Mouse (Mus musculus) hindbrain, embryonic 14.5 days (tissue): Measurements from ENCODE around the gene Bcas3. TPM values are rescaled to one million over a fixed set of nuclear protein-coding genes. Genes with fewer than 3 reads are reported as not detected.

Experiments
- ATAC-seq: fragments of 200-750 bp; cut with Nextera tagmentation; 2 replicates; pipeline ENCODE4 v1.8.0; 2017; ENCODE audit warnings: moderate number of reproducible peaks, mild to moderate bottlenecking, moderate TSS enrichment, moderate library complexity; ENCODE audit not compliant: low FRiP score
- DNase-seq: peaks from one replicate; pipeline ENCODE4 v3.0.0-alpha.2; 2015; ENCODE audit warnings: low spot score
- H3K27ac ChIP-seq: fragments of 300-500 bp; sonication (generic); 2 replicates; pipeline ENCODE4 v1.5.1; 2014; ENCODE audit warnings: mild to moderate bottlenecking, moderate library complexity
- H3K27me3 ChIP-seq: fragments of 300-500 bp; sonication (generic); 2 replicates; pipeline ENCODE4 v1.6.1; 2014; ENCODE audit warnings: mild to moderate bottlenecking, low read length, mixed read lengths; ENCODE audit not compliant: control insufficient read depth, insufficient read depth
- H3K36me3 ChIP-seq: fragments of 300-500 bp; sonication (generic); replicated peaks from 2 replicates; pipeline ENCODE4 v1.6.1; 2014; ENCODE audit not compliant: control insufficient read depth, insufficient read depth
- H3K4me1 ChIP-seq: fragments of 300-500 bp; sonication (generic); replicated peaks from 2 replicates; pipeline ENCODE4 v1.6.1; 2014; ENCODE audit warnings: antibody characterized with exemption, low read length, mixed read lengths; ENCODE audit not compliant: control insufficient read depth, insufficient read depth
- H3K4me2 ChIP-seq: fragments of 300-500 bp; sonication (generic); replicated peaks from 2 replicates; pipeline ENCODE4 v1.6.1; 2014; ENCODE audit warnings: mild to moderate bottlenecking, moderate library complexity
- H3K4me3 ChIP-seq: fragments of 300-500 bp; sonication (generic); replicated peaks from 2 replicates; pipeline ENCODE4 v1.5.1; 2014; ENCODE audit warnings: mild to moderate bottlenecking, low read length
- H3K9ac ChIP-seq: fragments of 300-500 bp; sonication (generic); 2 replicates; pipeline ENCODE4 v1.6.1; 2014
- H3K9me3 ChIP-seq: fragments of 300-500 bp; sonication (generic); 2 replicates; pipeline ENCODE4 v1.6.1; 2016; ENCODE audit warnings: low read length; ENCODE audit not compliant: control insufficient read depth
- WGBS: fragments of 180-500 bp; shearing (Covaris S2); extraction: QIAGEN DNeasy Blood & Tissue Kit; methylation state at CpG from one replicate; pipeline ENCODE4 v1.1.7; 2014; 5-methylcytosine and 5-hydroxymethylcytosine counted together
- polyA plus RNA-seq: library from polyadenylated mRNA; unstranded; fragments of >200 nt; fragmentation: Nextera tagmentation; extraction: Ambion mirVana; gene quantifications from 2 replicates; pipeline ENCODE4 v1.2.1, GENCODE M21; 2014

The Bcas3 gene
- polyA plus RNA-seq, 1 experiment from 2014 or later = 29.2 TPM

GRCm38 (mm10) chr11:85453598-85454304 is 100.8 kb downstream of the Bcas3 start:
- H3K36me3 ChIP-seq = no peaks in the 10 kb centered on the region
- no peaks in the 10 kb centered on the region for H3K9me3 ChIP-seq
- 84% methylated on average over 8 of the region's 8 CpGs for WGBS
- no peak for DNase-seq
- H3K4me3 ChIP-seq = no peak overlapping the region
- no peaks in the 10 kb centered on the region for H3K4me1 ChIP-seq
- H3K9ac ChIP-seq = no peak overlapping the region
- no peaks in the 10 kb centered on the region for H3K27me3 ChIP-seq
- no peak overlapping the region for H3K27ac ChIP-seq
- no peak overlapping the region for H3K4me2 ChIP-seq
- no peak for ATAC-seq

DNA sequence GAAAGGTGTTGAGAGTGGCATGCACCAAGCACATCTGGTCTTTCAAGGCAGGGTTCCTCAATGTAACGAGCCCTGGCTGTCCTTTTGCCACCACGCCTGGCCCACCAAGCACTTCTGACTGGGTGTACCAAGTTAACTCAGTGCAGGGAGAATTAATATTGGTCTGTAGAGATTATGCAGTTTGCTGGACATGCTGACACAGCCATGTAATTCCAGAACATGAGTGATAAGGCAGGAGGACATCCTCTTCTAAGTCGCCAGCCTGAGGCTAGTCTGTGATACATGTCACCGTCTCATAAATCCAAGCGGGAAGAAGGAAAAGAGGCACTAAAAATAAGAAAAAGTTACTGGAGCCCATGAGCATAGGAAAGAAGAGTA is 101.3 kb downstream of the Bcas3 start:
- WGBS = 90% methylated on average over 5 of the region's 5 CpGs
- H3K27ac ChIP-seq = no peak overlapping the region

GRCm38 (mm10) chr11:85461536-85461935 is 108.6 kb downstream of the Bcas3 start:
- WGBS = 64% methylated on average over 7 of the region's 7 CpGs
- H3K27me3 ChIP-seq = no peaks in the 10 kb centered on the region; the same call in 1 of the 2 replicates
- DNase-seq (no peak), ATAC-seq (no peak)
- H3K9ac ChIP-seq = no peak overlapping the region
- H3K4me1 ChIP-seq = no peaks in the 10 kb centered on the region
- no peak overlapping the region for H3K4me3 ChIP-seq
- no peak overlapping the region for H3K27ac ChIP-seq
- H3K36me3 ChIP-seq = no peaks in the 10 kb centered on the region
- H3K9me3 ChIP-seq = no peaks in the 10 kb centered on the region
- H3K4me2 ChIP-seq = no peak overlapping the region

More for the DNA sequence above, 101.3 kb downstream of the Bcas3 start:
- Histone ChIP-seq H3K4me1 (no peaks in the 10 kb centered on the region), H3K36me3 (no peaks in the 10 kb centered on the region), H3K4me3 (no peak overlapping the region), H3K9ac (no peak overlapping the region), H3K4me2 (no peak overlapping the region), H3K9me3 (no peaks in the 10 kb centered on the region), H3K27me3 (no peaks in the 10 kb centered on the region)
- no peak for ATAC-seq
- DNase-seq = no peak

DNA sequence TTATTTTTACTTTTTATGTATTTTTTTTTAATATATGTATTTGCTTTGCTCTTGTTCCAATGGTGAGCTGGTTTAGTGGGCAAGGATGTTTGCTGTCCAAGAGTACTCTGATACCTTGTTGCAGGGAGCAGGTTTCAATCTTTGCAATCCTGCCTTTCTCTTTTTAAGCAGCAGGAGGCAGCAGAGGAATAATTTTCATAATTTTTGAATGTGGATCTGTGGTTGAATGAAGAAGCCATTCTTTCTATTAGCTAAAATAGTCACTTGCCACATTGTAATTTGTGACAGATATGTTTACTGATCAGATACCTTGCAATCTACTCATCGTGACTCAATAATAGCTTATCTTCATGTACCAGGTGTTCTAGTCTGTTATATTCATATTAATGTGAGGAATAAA is 116.6 kb downstream of the Bcas3 start:
- no peak overlapping the region for H3K4me3 ChIP-seq
- WGBS = 83% methylated on average over 1 of the region's 1 CpGs

DNA sequence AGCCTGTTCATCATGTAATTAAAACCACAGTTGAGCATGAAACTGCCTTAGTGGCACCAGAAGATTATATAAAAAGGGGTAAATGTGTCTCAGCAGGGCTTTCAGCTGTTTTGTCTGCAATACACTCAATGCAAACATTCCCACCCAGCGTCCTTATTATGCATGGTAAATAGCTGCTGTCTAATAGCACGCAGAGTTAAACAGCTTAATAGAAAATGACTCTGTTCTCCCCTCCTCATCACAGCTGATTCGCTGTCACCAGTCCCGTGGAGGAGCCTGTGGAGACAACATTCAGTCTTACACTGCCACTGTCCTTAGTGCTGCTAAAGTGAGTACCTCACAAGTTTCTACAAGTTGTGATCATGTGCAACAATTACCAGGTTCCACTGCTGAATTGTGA is 117.5 kb downstream of the Bcas3 start:
- Histone ChIP-seq H3K4me2 (no peak overlapping the region), H3K27ac (no peak overlapping the region), H3K36me3 (no peaks in the 10 kb centered on the region), H3K4me1 (no peaks in the 10 kb centered on the region; the same call in 1 of the 2 replicates), H3K9ac (no peak overlapping the region), H3K9me3 (no peaks in the 10 kb centered on the region), H3K27me3 (no peaks in the 10 kb centered on the region), H3K4me3 (no peak overlapping the region)
- 22% methylated on average over 4 of the region's 4 CpGs for WGBS
- DNase-seq (no peak), ATAC-seq (peak; percentile 48; the same call in 1 of the 2 replicates)

More for the DNA sequence above, 116.6 kb downstream of the Bcas3 start:
- Histone ChIP-seq H3K36me3 (no peaks in the 10 kb centered on the region), H3K4me1 (no peaks in the 10 kb centered on the region; the same call in 1 of the 2 replicates), H3K27me3 (no peaks in the 10 kb centered on the region; the same call in 1 of the 2 replicates), H3K27ac (no peak overlapping the region), H3K9ac (no peak overlapping the region), H3K9me3 (no peaks in the 10 kb centered on the region), H3K4me2 (no peak overlapping the region)
- ATAC-seq (no peak), DNase-seq (peak; percentile 83)

DNA sequence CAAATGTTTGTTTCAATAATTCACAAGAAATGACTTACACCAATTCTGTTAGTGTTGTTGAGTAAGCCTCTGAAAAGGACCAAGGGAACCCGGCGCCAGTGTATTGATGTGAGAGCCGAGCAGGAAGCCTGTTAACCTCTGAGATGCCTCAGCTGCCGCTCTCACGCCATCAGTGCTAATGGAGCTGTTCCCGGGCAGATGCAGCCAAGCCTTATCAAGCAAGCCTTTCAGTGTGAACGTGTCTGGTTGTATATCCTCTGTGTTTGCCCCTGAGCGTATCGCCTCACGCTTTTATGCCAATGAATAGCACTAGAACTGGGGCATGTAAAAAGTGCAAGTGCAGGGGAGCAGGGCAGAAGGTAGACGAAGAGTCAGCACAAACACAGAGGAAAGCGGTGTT is 121.4 kb downstream of the Bcas3 start:
- Histone ChIP-seq H3K9me3 (no peaks in the 10 kb centered on the region), H3K27me3 (no peaks in the 10 kb centered on the region), H3K4me1 (no peaks in the 10 kb centered on the region; the same call in 1 of the 2 replicates), H3K27ac (no peak overlapping the region), H3K9ac (no peak overlapping the region), H3K4me2 (no peak overlapping the region), H3K36me3 (no peaks in the 10 kb centered on the region), H3K4me3 (no peak overlapping the region)
- ATAC-seq (no peak), DNase-seq (peak; percentile 28)
- WGBS = 29% methylated on average over 12 of the region's 12 CpGs

GRCm38 (mm10) chr11:85482737-85483467 is 129.9 kb downstream of the Bcas3 start:
- Histone ChIP-seq H3K9ac (no peak overlapping the region), H3K27me3 (no peaks in the 10 kb centered on the region), H3K9me3 (no peaks in the 10 kb centered on the region), H3K36me3 (no peaks in the 10 kb centered on the region), H3K27ac (no peak overlapping the region), H3K4me1 (no peaks in the 10 kb centered on the region), H3K4me3 (no peak overlapping the region), H3K4me2 (no peak overlapping the region)
- ATAC-seq (no peak), DNase-seq (no peak)
- WGBS = 69% methylated on average over 6 of the region's 6 CpGs

GRCm38 (mm10) chr11:85485197-85485940 is 132.4 kb downstream of the Bcas3 start:
- DNase-seq = no peak
- 88% methylated on average over 6 of the region's 6 CpGs for WGBS
- Histone ChIP-seq H3K9ac (no peak overlapping the region), H3K27ac (no peak overlapping the region), H3K36me3 (no peaks in the 10 kb centered on the region), H3K9me3 (no peaks in the 10 kb centered on the region), H3K4me1 (no peaks in the 10 kb centered on the region), H3K4me3 (no peak overlapping the region), H3K4me2 (no peak overlapping the region), H3K27me3 (no peaks in the 10 kb centered on the region)
- ATAC-seq = no peak

DNA sequence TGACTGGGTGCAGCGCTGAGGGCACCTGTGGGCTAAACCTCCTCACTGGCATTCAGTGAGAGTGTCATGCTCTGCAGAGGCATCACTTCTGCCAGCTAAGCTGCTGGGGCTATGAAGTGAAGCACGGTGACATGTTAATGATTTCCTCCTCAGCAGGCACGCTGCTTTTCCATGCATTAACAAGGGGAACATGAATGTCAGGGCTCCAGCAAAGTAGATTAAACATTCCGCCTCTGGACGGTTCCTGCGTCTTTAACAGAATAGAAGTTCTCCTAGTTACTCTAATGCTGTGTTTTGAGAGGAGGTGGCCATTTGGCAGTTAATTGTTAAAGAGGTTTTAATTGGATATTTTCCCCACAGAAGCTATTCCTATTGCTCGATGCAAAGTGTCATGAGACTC is 134.5 kb downstream of the Bcas3 start:
- Histone ChIP-seq H3K4me2 (no peak overlapping the region), H3K4me3 (no peak overlapping the region), H3K27ac (no peak overlapping the region), H3K27me3 (no peaks in the 10 kb centered on the region), H3K4me1 (no peaks in the 10 kb centered on the region), H3K9ac (no peak overlapping the region), H3K9me3 (no peaks in the 10 kb centered on the region), H3K36me3 (no peaks in the 10 kb centered on the region)
- WGBS = 40% methylated on average over 7 of the region's 7 CpGs
- ATAC-seq (no peak), DNase-seq (no peak)
